Mouse (Mus musculus) neural tube, embryonic 11.5 days (tissue): ENCODE measurements at regions not wholly inside any gene's neighbourhood (a gene's known extent, or its start where the extent isn't known, plus 50 kb on each side); places are given as distances from the start of the nearest gene placed in this dataset.
A peak's percentile ranks its signal among the peaks of the same experiment; 100 is the strongest.

Experiments used
- ATAC-seq: fragments of 200-750 bp; cut with Nextera tagmentation; 2 replicates; pipeline ENCODE4 v1.8.0; 2017; ENCODE audit warnings: moderate number of reproducible peaks, mild to moderate bottlenecking, moderate TSS enrichment, moderate library complexity; ENCODE audit not compliant: insufficient read depth, low FRiP score, low TSS enrichment
- DNase-seq: peaks from one replicate; pipeline ENCODE4 v3.0.0-alpha.2; 2015; ENCODE audit warnings: low spot score
- H3K27ac ChIP-seq: fragments of 300-500 bp; sonication (generic); 2 replicates; pipeline ENCODE4 v1.5.1; 2014; ENCODE audit warnings: low read depth, mild to moderate bottlenecking, low read length
- H3K27me3 ChIP-seq: fragments of 300-500 bp; sonication (generic); 2 replicates; pipeline ENCODE4 v1.6.1; 2014; ENCODE audit warnings: mild to moderate bottlenecking, low read length, mixed read lengths; ENCODE audit not compliant: control insufficient read depth, insufficient read depth
- H3K36me3 ChIP-seq: fragments of 300-500 bp; sonication (generic); 2 replicates; pipeline ENCODE4 v1.6.1; 2014; ENCODE audit warnings: mild to moderate bottlenecking, low read length, moderate library complexity, mixed read lengths; ENCODE audit not compliant: control insufficient read depth, insufficient read depth
- H3K4me1 ChIP-seq: fragments of 300-500 bp; sonication (generic); 2 replicates; pipeline ENCODE4 v1.6.1; 2014; ENCODE audit warnings: low read length, mixed read lengths; ENCODE audit not compliant: control insufficient read depth, insufficient read depth
- H3K4me2 ChIP-seq: fragments of 300-500 bp; sonication (generic); 2 replicates; pipeline ENCODE4 v1.6.1; 2014; ENCODE audit warnings: low read depth, mild to moderate bottlenecking, moderate library complexity
- H3K4me3 ChIP-seq: fragments of 300-500 bp; sonication (generic); 2 replicates; pipeline ENCODE4 v1.5.1; 2014; ENCODE audit warnings: low read depth, low read length
- H3K9ac ChIP-seq: fragments of 300-500 bp; sonication (generic); 2 replicates; pipeline ENCODE4 v1.6.1; 2014; ENCODE audit warnings: mild to moderate bottlenecking, low read length
- H3K9me3 ChIP-seq: fragments of 300-500 bp; sonication (generic); 2 replicates; pipeline ENCODE4 v1.6.1; 2016; ENCODE audit warnings: low read length; ENCODE audit not compliant: control insufficient read depth
- WGBS: fragments of 180-500 bp; shearing (Covaris S2); extraction: QIAGEN DNeasy Blood & Tissue Kit; methylation state at CpG from one replicate; pipeline ENCODE4 v1.1.7; 2014; 5-methylcytosine and 5-hydroxymethylcytosine counted together

DNA sequence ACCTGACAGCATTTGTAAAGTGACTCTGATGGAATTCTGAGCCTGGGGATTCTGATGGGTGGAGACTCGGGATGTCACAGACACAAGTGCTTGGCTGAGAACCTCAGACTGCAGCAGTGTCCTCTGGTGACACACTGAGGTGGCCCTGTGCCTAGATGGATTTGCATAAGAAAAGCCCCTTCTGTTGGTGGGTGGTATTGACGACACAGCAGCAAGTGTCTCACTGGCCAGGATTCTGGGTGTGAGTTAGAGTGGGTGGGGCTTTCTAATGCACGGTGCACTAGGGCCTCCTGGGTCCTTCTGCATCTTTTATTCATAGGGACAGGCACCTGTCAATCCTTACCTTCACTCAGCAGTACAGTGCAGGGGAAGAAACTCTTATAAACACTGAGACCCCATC, 100.9 kb upstream of the Kazn start:
- Histone ChIP-seq H3K4me2 (no peak overlapping the region), H3K9me3 (no peaks in the 10 kb centered on the region), H3K4me3 (no peak overlapping the region), H3K36me3 (no peaks in the 10 kb centered on the region), H3K27ac (no peak overlapping the region), H3K9ac (no peak overlapping the region), H3K27me3 (no peaks in the 10 kb centered on the region), H3K4me1 (peaks cover 11% of the 10 kb centered on the region)
- peak; percentile 29 for DNase-seq
- peak; percentile 67; the same call in 1 of the 2 replicates for ATAC-seq
- 9% methylated on average over 3 of the region's 3 CpGs for WGBS

DNA sequence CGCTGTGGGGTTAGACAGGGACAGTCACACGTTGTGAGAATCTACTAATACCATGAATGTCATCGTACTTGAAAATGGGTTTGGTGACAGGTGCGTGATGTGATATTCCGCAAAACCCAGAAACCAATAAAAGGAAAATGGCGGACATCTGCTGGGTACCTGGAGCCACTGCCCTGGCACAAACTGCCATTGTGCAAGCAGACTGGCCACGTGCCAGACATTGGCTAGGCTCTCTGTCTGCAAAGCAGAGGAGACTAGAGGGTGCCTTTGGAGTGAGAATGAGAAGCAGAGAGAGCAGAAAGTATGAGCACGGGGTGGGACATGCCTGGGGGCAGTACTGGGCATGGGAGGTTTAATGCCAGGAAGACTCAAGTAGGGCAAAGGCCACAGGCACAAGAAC, 98.5 kb upstream of the Kazn start:
- DNase-seq (no peak), ATAC-seq (no peak)
- WGBS = 94% methylated on average over 8 of the region's 8 CpGs
- Histone ChIP-seq H3K9me3 (no peaks in the 10 kb centered on the region), H3K36me3 (no peaks in the 10 kb centered on the region), H3K4me1 (peaks cover 11% of the 10 kb centered on the region), H3K27ac (no peak overlapping the region), H3K4me3 (no peak overlapping the region), H3K9ac (no peak overlapping the region), H3K27me3 (no peaks in the 10 kb centered on the region), H3K4me2 (no peak overlapping the region)

DNA sequence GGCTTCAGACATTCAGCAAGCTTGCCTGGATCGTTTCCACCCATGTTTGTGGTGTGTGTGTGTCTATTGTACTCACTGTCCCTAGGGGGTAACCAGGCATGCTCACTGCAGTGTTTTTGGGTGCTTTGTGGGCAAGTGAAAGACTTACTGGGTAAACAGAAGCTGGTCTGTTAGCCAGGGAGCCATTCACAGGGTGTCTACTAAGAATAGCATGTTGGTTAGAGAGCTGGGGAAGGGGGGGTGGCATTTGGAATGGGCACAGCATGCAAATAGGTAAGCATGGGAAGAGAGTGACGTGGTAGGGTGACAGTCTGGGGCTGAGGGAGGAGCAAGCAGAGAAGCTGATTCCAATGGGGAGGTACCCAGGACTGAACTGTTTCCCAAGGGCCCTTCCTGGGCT, 97.7 kb upstream of the Kazn start:
- Histone ChIP-seq H3K27me3 (no peaks in the 10 kb centered on the region), H3K9ac (no peak overlapping the region), H3K9me3 (no peaks in the 10 kb centered on the region), H3K4me3 (no peak overlapping the region), H3K4me2 (no peak overlapping the region), H3K36me3 (no peaks in the 10 kb centered on the region), H3K4me1 (peaks cover 11% of the 10 kb centered on the region), H3K27ac (no peak overlapping the region)
- DNase-seq (no peak), ATAC-seq (no peak)
- WGBS = 62% methylated on average over 2 of the region's 2 CpGs

DNA sequence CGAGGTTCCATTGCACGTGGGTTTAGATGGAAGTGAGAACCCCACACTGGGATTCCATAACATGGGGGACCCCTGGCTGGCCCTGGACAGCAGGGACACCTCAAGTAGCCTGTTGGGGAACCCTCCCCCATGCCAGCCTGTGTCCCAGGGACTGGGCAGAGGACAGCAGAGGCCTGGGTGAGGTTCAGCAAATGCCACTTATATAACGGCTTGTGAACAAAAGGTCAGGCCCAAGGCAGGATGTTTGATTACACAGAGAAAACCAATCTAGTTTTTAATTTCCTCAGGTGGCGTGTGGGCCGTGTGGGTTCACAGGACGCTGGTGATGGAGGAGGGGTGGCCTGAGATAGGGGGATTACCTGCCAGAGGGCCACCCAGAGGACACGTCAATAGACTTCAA, 94.9 kb upstream of the Kazn start:
- WGBS = 89% methylated on average over 7 of the region's 7 CpGs

GRCm38 (mm10) chr4:142330599-142330998, 91.4 kb upstream of the Kazn start:
- no peak for DNase-seq
- WGBS = 85% methylated on average over 3 of the region's 3 CpGs

More for the DNA sequence above, 94.9 kb upstream of the Kazn start:
- no peaks in the 10 kb centered on the region for H3K27me3 ChIP-seq
- H3K4me3 ChIP-seq = no peak overlapping the region
- no peaks in the 10 kb centered on the region for H3K4me1 ChIP-seq
- no peaks in the 10 kb centered on the region for H3K9me3 ChIP-seq
- H3K9ac ChIP-seq = no peak overlapping the region
- ATAC-seq (no peak), DNase-seq (no peak)
- H3K4me2 ChIP-seq = no peak overlapping the region
- no peaks in the 10 kb centered on the region for H3K36me3 ChIP-seq
- no peak overlapping the region for H3K27ac ChIP-seq

DNA sequence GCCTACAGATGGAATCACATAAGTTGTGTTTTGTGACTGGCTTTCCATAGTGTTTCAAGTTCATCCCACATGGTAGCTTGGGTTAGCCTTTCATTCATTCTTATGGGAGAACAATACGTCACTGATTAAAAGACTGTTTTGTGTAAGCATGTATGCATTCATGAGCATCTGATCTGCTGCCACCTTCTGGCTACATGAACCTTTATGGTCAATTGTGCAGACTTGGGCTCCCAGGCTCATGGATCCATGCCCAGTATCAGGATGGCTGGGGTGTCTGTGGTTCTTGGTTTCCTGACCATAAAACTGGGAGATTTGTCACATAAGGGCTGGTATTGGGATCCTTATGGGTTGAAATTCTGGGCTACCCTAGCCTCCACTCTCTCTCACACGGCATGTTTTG, 90.4 kb upstream of the Kazn start:
- Histone ChIP-seq H3K9ac (no peak overlapping the region), H3K27ac (no peak overlapping the region), H3K36me3 (no peaks in the 10 kb centered on the region), H3K4me2 (no peak overlapping the region), H3K4me1 (no peaks in the 10 kb centered on the region), H3K27me3 (no peaks in the 10 kb centered on the region), H3K4me3 (no peak overlapping the region), H3K9me3 (no peaks in the 10 kb centered on the region)
- DNase-seq (no peak), ATAC-seq (no peak)
- WGBS = 97% methylated on average over 2 of the region's 2 CpGs

More at GRCm38 (mm10) chr4:142330599-142330998, 91.4 kb upstream of the Kazn start:
- H3K4me1 ChIP-seq = no peaks in the 10 kb centered on the region
- no peaks in the 10 kb centered on the region for H3K36me3 ChIP-seq
- H3K4me3 ChIP-seq = no peak overlapping the region
- no peaks in the 10 kb centered on the region for H3K27me3 ChIP-seq
- no peaks in the 10 kb centered on the region for H3K9me3 ChIP-seq
- no peak overlapping the region for H3K4me2 ChIP-seq
- no peak for ATAC-seq
- no peak overlapping the region for H3K9ac ChIP-seq
- H3K27ac ChIP-seq = no peak overlapping the region

GRCm38 (mm10) chr4:142326511-142326910, 87.3 kb upstream of the Kazn start:
- Histone ChIP-seq H3K4me3 (no peak overlapping the region), H3K9ac (no peak overlapping the region), H3K4me1 (no peaks in the 10 kb centered on the region), H3K27ac (no peak overlapping the region), H3K27me3 (no peaks in the 10 kb centered on the region), H3K4me2 (no peak overlapping the region), H3K36me3 (no peaks in the 10 kb centered on the region), H3K9me3 (no peaks in the 10 kb centered on the region)
- no peak for ATAC-seq
- 80% methylated on average over 5 of the region's 5 CpGs for WGBS
- no peak for DNase-seq

DNA sequence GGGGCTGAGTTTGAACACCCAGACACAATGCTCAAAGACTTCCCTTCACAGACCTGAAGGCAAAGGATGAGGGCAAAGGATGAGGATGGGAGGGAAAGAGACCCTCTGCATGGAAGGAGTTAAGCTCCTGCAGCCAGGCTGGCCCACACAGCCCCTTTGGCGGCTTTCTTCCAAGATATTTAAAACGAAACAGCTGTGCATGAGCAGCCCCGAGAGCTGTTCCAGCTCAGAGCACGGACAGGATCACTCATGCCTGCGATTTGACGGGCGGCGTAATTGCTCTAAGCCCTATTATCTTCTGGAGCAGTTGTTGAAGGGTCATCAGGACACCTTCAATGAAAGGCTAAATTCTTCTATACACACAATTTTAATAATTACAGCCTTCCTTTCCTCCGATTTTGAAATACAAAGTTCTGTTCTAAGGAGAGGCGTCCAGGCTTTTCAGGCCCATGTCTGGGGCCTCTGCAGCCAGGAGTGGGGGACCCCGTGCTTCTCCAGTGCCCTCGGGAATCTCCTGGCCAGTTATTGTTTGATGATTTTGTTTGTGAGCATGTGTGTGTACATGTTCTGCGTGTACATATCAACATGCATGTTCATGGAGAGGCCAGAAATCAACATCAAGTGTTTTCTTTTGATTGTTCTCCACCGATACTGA, 82.1 kb upstream of the Kazn start:
- WGBS = 65% methylated on average over 14 of the region's 14 CpGs
- H3K36me3 ChIP-seq = no peaks in the 10 kb centered on the region
- no peak overlapping the region for H3K4me3 ChIP-seq
- H3K9ac ChIP-seq = no peak overlapping the region
- H3K27me3 ChIP-seq = no peaks in the 10 kb centered on the region
- DNase-seq = peak; percentile 20
- no peak overlapping the region for H3K27ac ChIP-seq
- H3K4me2 ChIP-seq = no peak overlapping the region
- no peaks in the 10 kb centered on the region for H3K9me3 ChIP-seq
- H3K4me1 ChIP-seq = no peaks in the 10 kb centered on the region
- no peak for ATAC-seq

- no peak overlapping the region for H3K9ac ChIP-seq
- H3K36me3 ChIP-seq = no peaks in the 10 kb centered on the region
- no peak overlapping the region for H3K4me2 ChIP-seq
- ATAC-seq (no peak), DNase-seq (no peak)
- no peak overlapping the region for H3K27ac ChIP-seq
- 95% methylated on average over 6 of the region's 6 CpGs for WGBS
- no peak overlapping the region for H3K4me3 ChIP-seq
- no peaks in the 10 kb centered on the region for H3K4me1 ChIP-seq
- H3K27me3 ChIP-seq = no peaks in the 10 kb centered on the region
- no peaks in the 10 kb centered on the region for H3K9me3 ChIP-seq
Observed at GRCm38 (mm10) chr4:142310282-142310681, 71.1 kb upstream of the Kazn start.
